Mouse (Mus musculus) kidney, embryonic 14.5 days (tissue): Measurements from ENCODE around the gene Cnksr2. TPM values are rescaled to one million over a fixed set of nuclear protein-coding genes. Genes with fewer than 3 reads are reported as not detected.
A peak's percentile ranks its signal among the peaks of the same experiment; 100 is the strongest.

Source experiments
- ATAC-seq: fragments of 200-750 bp; cut with Nextera tagmentation; 2 replicates; pipeline ENCODE4 v1.8.0; 2017; ENCODE audit warnings: moderate number of reproducible peaks, mild to moderate bottlenecking, moderate TSS enrichment, moderate library complexity; ENCODE audit not compliant: low FRiP score, low TSS enrichment
- H3K27ac ChIP-seq: fragments of 300-500 bp; sonication (generic); 2 replicates; pipeline ENCODE4 v1.5.1; 2014; ENCODE audit warnings: low read depth, mild to moderate bottlenecking, low read length, moderate library complexity, mixed read lengths
- H3K27me3 ChIP-seq: fragments of 300-500 bp; sonication (generic); 2 replicates; pipeline ENCODE4 v1.6.1; 2014; ENCODE audit warnings: mild to moderate bottlenecking, low read length; ENCODE audit not compliant: control insufficient read depth, insufficient read depth
- H3K36me3 ChIP-seq: fragments of 300-500 bp; sonication (generic); 2 replicates; pipeline ENCODE4 v1.6.1; 2014; ENCODE audit warnings: low read length, mixed read lengths; ENCODE audit not compliant: control insufficient read depth, insufficient read depth
- H3K4me1 ChIP-seq: fragments of 300-500 bp; sonication (generic); 2 replicates; pipeline ENCODE4 v1.6.1; 2014; ENCODE audit warnings: low read length, mixed read lengths; ENCODE audit not compliant: control insufficient read depth, insufficient read depth
- H3K4me2 ChIP-seq: fragments of 300-500 bp; sonication (generic); replicated peaks from 2 replicates; pipeline ENCODE4 v1.6.1; 2014; ENCODE audit warnings: low read depth, mild to moderate bottlenecking, low read length
- H3K4me3 ChIP-seq: fragments of 300-500 bp; sonication (generic); 2 replicates; pipeline ENCODE4 v1.5.1; 2014; ENCODE audit warnings: mild to moderate bottlenecking, low read length
- H3K9ac ChIP-seq: fragments of 300-500 bp; sonication (generic); 2 replicates; pipeline ENCODE4 v1.6.1; 2014; ENCODE audit warnings: low read depth, mild to moderate bottlenecking, low read length, moderate library complexity
- H3K9me3 ChIP-seq: fragments of 300-500 bp; sonication (generic); 2 replicates; pipeline ENCODE4 v1.6.1; 2016; ENCODE audit warnings: low read length; ENCODE audit not compliant: control insufficient read depth
- WGBS: fragments of 180-500 bp; shearing (Covaris S2); extraction: QIAGEN DNeasy Blood & Tissue Kit; methylation state at CpG from one replicate; pipeline ENCODE4 v1.1.7; 2014; 5-methylcytosine and 5-hydroxymethylcytosine counted together
- polyA plus RNA-seq: library from polyadenylated mRNA; unstranded; fragments of >200 nt; fragmentation: Nextera tagmentation; extraction: Ambion mirVana; gene quantifications from 2 replicates; pipeline ENCODE4 v1.2.1, GENCODE M21; 2014

The Cnksr2 gene
- polyA plus RNA-seq, 1 experiment from 2014 or later: 2.3 TPM

GRCm38 (mm10) chrX:157829983-157830382, 213.1 kb downstream of the Cnksr2 start:
- Histone ChIP-seq H3K9ac (no peak overlapping the region), H3K4me1 (no peaks in the 10 kb centered on the region), H3K27ac (no peak overlapping the region), H3K36me3 (no peaks in the 10 kb centered on the region), H3K9me3 (no peaks in the 10 kb centered on the region), H3K4me3 (no peak overlapping the region), H3K27me3 (no peaks in the 10 kb centered on the region), H3K4me2 (no peak overlapping the region)
- 77% methylated on average over 4 of the region's 4 CpGs for WGBS
- no peak for ATAC-seq

GRCm38 (mm10) chrX:157818921-157819260, 224.2 kb downstream of the Cnksr2 start:
- H3K4me1 ChIP-seq: 0 out of 2 replicates have a peak, but pooled peaks cover 2% of the 10 kb centered on the region
- no peaks in the 10 kb centered on the region for H3K36me3 ChIP-seq
- H3K9ac ChIP-seq: no peak overlapping the region
- no peak overlapping the region for H3K4me3 ChIP-seq
- no peaks in the 10 kb centered on the region for H3K27me3 ChIP-seq
- H3K9me3 ChIP-seq: no peaks in the 10 kb centered on the region
- WGBS: 84% methylated on average over 13 of the region's 13 CpGs
- no peak for ATAC-seq
- H3K4me2 ChIP-seq: no peak overlapping the region
- H3K27ac ChIP-seq: no peak overlapping the region

- no peaks in the 10 kb centered on the region for H3K36me3 ChIP-seq
- no peak within 1 kb of the TSS for H3K9ac ChIP-seq
- peak within 1 kb of the TSS; percentile 54 for H3K4me2 ChIP-seq
- H3K27me3 ChIP-seq: no peaks in the 10 kb centered on the region
- 41% methylated on average over 28 of the region's 28 CpGs for WGBS
- peak; percentile 84 for ATAC-seq
- no peaks in the 10 kb centered on the region for H3K9me3 ChIP-seq
- H3K27ac ChIP-seq: no peak within 1 kb of the TSS
- H3K4me3 ChIP-seq: peak within 1 kb of the TSS; percentile 26
- H3K4me1 ChIP-seq: 0 out of 2 replicates have a peak, but pooled peaks cover 2% of the 10 kb centered on the region
Measured at GRCm38 (mm10) chrX:157818207-157818920, 224.7 kb downstream of the Cnksr2 start, which contains the start of gene Klhl34. TSS of gene Klhl34 (plus strand) at chrX:157818435.

- WGBS: 19% methylated on average over 31 of the region's 31 CpGs
- H3K27ac ChIP-seq: no peak overlapping the region
- ATAC-seq: peak; percentile 90
- H3K27me3 ChIP-seq: no peaks in the 10 kb centered on the region
- H3K4me1 ChIP-seq: 0 out of 2 replicates have a peak, but pooled peaks cover 2% of the 10 kb centered on the region
- H3K36me3 ChIP-seq: no peaks in the 10 kb centered on the region
- H3K4me3 ChIP-seq: peak overlapping the region; percentile 26
- no peaks in the 10 kb centered on the region for H3K9me3 ChIP-seq
- no peak overlapping the region for H3K9ac ChIP-seq
- H3K4me2 ChIP-seq: peak overlapping the region; percentile 54
Measured at GRCm38 (mm10) chrX:157817571-157818206, 225.4 kb downstream of the Cnksr2 start.

- H3K4me1 ChIP-seq: no peaks in the 10 kb centered on the region
- H3K4me2 ChIP-seq: no peak overlapping the region
- H3K9me3 ChIP-seq: no peaks in the 10 kb centered on the region
- H3K4me3 ChIP-seq: no peak overlapping the region
- no peak overlapping the region for H3K9ac ChIP-seq
- no peaks in the 10 kb centered on the region for H3K27me3 ChIP-seq
- H3K36me3 ChIP-seq: no peaks in the 10 kb centered on the region
- ATAC-seq: no peak
- 48% methylated on average over 1 of the region's 1 CpGs for WGBS
- H3K27ac ChIP-seq: no peak overlapping the region
Measured at GRCm38 (mm10) chrX:157809721-157810120, 233.4 kb downstream of the Cnksr2 start.

GRCm38 (mm10) chrX:157801669-157802068, 241.4 kb downstream of the Cnksr2 start:
- H3K4me1 ChIP-seq: no peaks in the 10 kb centered on the region
- no peak overlapping the region for H3K4me2 ChIP-seq
- no peak overlapping the region for H3K9ac ChIP-seq
- no peak for ATAC-seq
- 85% methylated on average over 2 of the region's 2 CpGs for WGBS
- no peaks in the 10 kb centered on the region for H3K9me3 ChIP-seq
- no peak overlapping the region for H3K27ac ChIP-seq
- no peak overlapping the region for H3K4me3 ChIP-seq
- H3K27me3 ChIP-seq: no peaks in the 10 kb centered on the region
- H3K36me3 ChIP-seq: no peaks in the 10 kb centered on the region

Other genes starting within 250 kb of the Cnksr2 start
- 0.20 and 0.53 TPM in 2 replicates for gene Klhl34, start 224.9 kb downstream of the Cnksr2 start, polyA plus RNA-seq